Mouse (Mus musculus): ENCODE measurements at regions not wholly inside any gene's neighbourhood (a gene's known extent, or its start where the extent isn't known, plus 50 kb on each side); places are given as distances from the start of the nearest gene placed in this dataset.
"Not testable (repeated sequence)": the region's sequence is repeated elsewhere in the genome, so short reads cannot be mapped to it uniquely, and the experiment has no call there.

DNA sequence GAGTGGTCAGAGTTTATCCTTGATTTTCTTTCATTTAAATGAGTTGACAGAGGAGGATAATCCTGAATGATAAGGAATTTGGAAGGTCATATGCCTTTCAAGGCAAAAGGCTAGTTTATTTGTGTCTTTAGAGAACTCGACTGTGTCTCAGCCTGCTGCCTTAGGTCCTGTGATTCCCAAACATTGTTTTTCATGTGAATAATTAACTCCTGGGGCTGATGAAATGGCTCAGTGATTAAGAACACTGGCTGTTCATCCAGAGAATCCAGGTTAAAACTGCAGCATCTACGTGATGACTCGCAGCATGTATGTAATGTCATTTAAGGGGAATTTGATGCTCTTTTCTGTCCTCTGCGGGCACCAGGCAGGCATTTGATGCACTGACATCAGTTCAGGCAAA is 1004.2 kb downstream of the Adgrl3 start:
- H3K9me3 ChIP-seq (replicated peaks) = no peaks in the 10 kb centered on the region
- no peak overlapping the region for H3K4me2 ChIP-seq
- H3K36me3 ChIP-seq = no peaks in the 10 kb centered on the region
- no peak overlapping the region for H3K4me3 ChIP-seq (replicated peaks)
- no peak overlapping the region for H3K27ac ChIP-seq (replicated peaks)
- H3K4me1 ChIP-seq = no peaks in the 10 kb centered on the region
- 27% methylated on average over 4 of the region's 4 CpGs for WGBS
- no peak for ATAC-seq (ENCODE audit: low FRiP score)
- H3K27me3 ChIP-seq (replicated peaks) = no peaks in the 10 kb centered on the region
- H3K9ac ChIP-seq (replicated peaks) = no peak overlapping the region

DNA sequence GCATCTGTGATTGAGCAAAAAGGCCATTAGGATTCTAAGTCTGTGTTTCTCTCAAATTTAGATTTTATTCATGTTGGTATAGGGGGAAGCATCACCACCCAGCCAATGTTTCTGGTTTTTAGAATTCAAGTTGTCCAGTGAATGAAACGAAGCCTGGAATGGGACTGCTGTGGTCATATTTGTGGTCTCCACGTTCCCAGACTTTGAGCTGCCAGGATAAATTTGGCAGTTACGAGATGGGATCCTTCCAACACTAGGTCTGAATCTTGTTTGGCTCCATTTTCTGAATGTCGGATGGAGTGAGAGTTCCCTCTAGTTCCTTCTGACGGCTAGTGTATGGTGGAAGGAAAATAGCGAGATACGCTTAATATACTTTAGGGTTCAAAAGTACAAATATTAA is 1014.8 kb downstream of the Adgrl3 start:
- no peak overlapping the region for H3K9ac ChIP-seq (replicated peaks)
- 91% methylated on average over 7 of the region's 7 CpGs for WGBS
- no peaks in the 10 kb centered on the region for H3K9me3 ChIP-seq (replicated peaks)
- H3K36me3 ChIP-seq = no peaks in the 10 kb centered on the region
- no peaks in the 10 kb centered on the region for H3K27me3 ChIP-seq (replicated peaks)
- no peak overlapping the region for H3K27ac ChIP-seq (replicated peaks)
- H3K4me2 ChIP-seq = no peak overlapping the region
- H3K4me3 ChIP-seq (replicated peaks) = no peak overlapping the region
- no peaks in the 10 kb centered on the region for H3K4me1 ChIP-seq
- no peak for ATAC-seq (ENCODE audit: low FRiP score)

DNA sequence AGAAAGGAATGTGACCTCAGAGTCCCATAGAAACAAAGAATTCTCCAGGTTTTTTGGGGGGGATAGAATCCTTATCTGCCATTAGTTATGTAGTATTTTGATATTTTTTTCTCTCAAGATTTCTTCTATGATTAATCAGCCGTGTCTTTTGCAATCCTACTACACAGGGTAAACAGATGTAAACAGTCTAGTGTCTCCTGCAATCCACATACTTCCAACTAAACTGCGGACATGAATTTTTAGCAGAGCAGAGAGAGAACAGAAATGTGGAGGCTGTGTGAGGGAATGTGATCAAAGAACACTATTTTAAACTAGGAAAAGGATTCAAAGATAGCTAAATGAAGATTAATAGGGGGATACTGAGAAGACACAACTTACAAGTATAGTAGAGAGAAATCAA is 1026.2 kb downstream of the Adgrl3 start:
- ATAC-seq (ENCODE audit: low FRiP score) = no peak
- Histone ChIP-seq H3K4me1 (no peaks in the 10 kb centered on the region), H3K36me3 (no peaks in the 10 kb centered on the region), H3K9me3 (replicated peaks) (no peaks in the 10 kb centered on the region), H3K4me2 (no peak overlapping the region), H3K27me3 (replicated peaks) (no peaks in the 10 kb centered on the region), H3K27ac (replicated peaks) (no peak overlapping the region), H3K4me3 (replicated peaks) (no peak overlapping the region), H3K9ac (replicated peaks) (no peak overlapping the region)
- 82% methylated on average over 2 of the region's 2 CpGs for WGBS

DNA sequence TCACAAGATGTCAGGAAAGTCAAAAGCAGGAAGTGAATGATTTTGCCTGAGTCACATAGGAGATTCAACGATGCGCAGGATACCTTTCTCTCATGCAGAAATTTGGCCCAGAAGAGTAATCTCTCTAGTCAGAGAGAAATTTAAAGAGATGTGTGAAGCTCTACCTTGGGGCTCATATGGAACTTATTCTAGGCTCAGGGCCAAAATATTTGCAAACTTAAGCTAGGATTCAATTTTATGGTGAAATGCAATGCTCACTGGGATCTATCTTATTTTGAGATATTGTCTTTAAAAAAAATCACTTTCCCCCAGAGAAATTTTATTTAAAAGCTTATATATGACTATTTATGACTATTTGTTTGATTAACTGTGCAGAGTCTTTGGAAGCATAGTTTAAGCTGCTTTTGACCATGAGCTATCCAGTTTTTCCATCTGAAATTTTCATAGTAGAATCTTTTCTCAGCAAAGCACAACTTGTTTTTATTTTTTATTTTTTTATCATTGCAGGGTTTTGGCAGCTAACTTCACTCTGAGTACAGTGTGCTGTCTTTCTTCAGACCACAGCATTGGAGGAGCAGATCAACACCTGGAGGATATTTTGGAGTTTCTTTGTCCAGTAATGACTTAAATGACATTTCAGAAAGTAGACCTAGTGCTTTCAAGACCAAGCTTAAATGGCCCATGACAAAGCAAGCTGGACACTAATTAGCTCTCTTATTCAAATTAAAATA is 1039.3 kb downstream of the Adgrl3 start:
- no peak overlapping the region for H3K27ac ChIP-seq (replicated peaks)
- 74% methylated on average over 2 of the region's 2 CpGs for WGBS
- no peak overlapping the region for H3K4me2 ChIP-seq
- H3K4me3 ChIP-seq (replicated peaks) = no peak overlapping the region
- H3K9me3 ChIP-seq (replicated peaks) = no peaks in the 10 kb centered on the region
- no peak for ATAC-seq (ENCODE audit: low FRiP score)
- no peak overlapping the region for H3K9ac ChIP-seq (replicated peaks)
- no peaks in the 10 kb centered on the region for H3K27me3 ChIP-seq (replicated peaks)
- no peaks in the 10 kb centered on the region for H3K4me1 ChIP-seq
- H3K36me3 ChIP-seq = no peaks in the 10 kb centered on the region

DNA sequence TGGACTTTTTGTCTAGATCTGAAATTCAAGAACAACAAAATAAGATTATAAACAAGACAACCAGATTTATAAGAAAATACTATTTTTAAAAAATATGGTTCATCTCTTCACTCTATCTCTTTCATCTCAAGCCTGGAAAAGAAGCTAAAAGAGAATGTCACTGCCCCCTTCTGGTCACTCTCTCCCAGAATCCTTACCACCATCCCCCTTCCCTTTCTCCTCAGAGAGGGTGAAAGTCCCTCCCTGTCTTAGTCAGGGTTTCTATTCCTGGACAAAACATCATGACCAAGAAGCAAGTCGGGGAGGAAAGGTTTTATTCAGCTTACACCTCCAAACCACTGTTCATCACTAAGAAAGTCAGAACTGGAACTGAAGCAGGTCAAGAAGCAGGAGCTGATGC is 1040.7 kb downstream of the Adgrl3 start:
- no peak overlapping the region for H3K4me3 ChIP-seq (replicated peaks)
- no peak overlapping the region for H3K27ac ChIP-seq (replicated peaks)
- H3K9me3 ChIP-seq (replicated peaks) = no peaks in the 10 kb centered on the region
- H3K4me1 ChIP-seq = no peaks in the 10 kb centered on the region
- WGBS = 64% methylated on average over 1 of the region's 1 CpGs
- no peak overlapping the region for H3K4me2 ChIP-seq
- no peaks in the 10 kb centered on the region for H3K27me3 ChIP-seq (replicated peaks)
- H3K9ac ChIP-seq (replicated peaks) = no peak overlapping the region
- no peak for ATAC-seq (ENCODE audit: low FRiP score)
- H3K36me3 ChIP-seq = no peaks in the 10 kb centered on the region

DNA sequence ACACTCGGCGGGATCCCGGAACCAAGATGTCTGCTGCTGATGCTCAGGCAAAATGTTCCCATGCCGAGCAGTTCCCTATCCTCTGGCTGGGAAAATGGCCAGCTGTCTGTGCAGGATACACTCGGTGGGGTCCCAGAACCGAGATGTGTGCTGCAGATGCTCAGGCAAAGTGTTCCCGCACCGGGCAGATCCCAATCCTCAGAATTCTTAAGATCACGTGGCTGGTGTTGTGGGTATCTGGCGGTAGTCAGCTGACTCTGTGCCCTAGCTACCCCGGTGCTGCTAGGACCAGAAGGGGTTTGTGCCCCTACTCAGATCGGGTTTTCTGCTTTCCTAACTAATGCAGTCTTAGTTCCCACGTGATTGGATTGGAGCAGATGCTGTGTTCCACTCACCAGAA is 1049.3 kb downstream of the Adgrl3 start:
- not testable (repeated sequence) for H3K4me1 ChIP-seq; ATAC-seq (ENCODE audit: low FRiP score); H3K27ac ChIP-seq (replicated peaks); H3K4me2 ChIP-seq; H3K4me3 ChIP-seq (replicated peaks); H3K9me3 ChIP-seq (replicated peaks); H3K27me3 ChIP-seq (replicated peaks); H3K36me3 ChIP-seq; H3K9ac ChIP-seq (replicated peaks)
- 87% methylated on average over 13 of the region's 13 CpGs for WGBS

DNA sequence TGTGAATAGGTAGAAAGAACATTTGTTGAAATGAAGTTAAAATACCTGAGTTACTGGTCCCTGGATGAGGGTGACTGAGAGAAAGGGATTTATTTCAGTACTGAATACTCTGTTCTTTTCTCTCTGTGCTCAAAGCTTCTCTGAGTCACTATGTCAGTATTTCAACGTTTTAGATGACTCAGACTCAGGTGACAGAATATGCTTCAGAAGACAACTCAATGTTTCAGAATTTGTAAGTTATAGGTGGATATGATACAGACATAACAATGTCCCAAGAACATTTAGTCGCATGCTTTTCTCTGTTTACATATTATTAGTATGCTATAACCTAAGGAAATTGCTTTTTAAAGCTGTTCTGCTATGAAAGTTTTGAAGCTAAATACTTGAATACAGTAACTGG is 1069.5 kb downstream of the Adgrl3 start:
- no peaks in the 10 kb centered on the region for H3K9me3 ChIP-seq (replicated peaks)
- 80% methylated on average over 2 of the region's 2 CpGs for WGBS
- no peaks in the 10 kb centered on the region for H3K36me3 ChIP-seq
- no peak overlapping the region for H3K9ac ChIP-seq (replicated peaks)
- no peak overlapping the region for H3K27ac ChIP-seq (replicated peaks)
- H3K4me1 ChIP-seq = no peaks in the 10 kb centered on the region
- no peak overlapping the region for H3K4me3 ChIP-seq (replicated peaks)
- no peak for ATAC-seq (ENCODE audit: low FRiP score)
- no peak overlapping the region for H3K4me2 ChIP-seq
- H3K27me3 ChIP-seq (replicated peaks) = no peaks in the 10 kb centered on the region

DNA sequence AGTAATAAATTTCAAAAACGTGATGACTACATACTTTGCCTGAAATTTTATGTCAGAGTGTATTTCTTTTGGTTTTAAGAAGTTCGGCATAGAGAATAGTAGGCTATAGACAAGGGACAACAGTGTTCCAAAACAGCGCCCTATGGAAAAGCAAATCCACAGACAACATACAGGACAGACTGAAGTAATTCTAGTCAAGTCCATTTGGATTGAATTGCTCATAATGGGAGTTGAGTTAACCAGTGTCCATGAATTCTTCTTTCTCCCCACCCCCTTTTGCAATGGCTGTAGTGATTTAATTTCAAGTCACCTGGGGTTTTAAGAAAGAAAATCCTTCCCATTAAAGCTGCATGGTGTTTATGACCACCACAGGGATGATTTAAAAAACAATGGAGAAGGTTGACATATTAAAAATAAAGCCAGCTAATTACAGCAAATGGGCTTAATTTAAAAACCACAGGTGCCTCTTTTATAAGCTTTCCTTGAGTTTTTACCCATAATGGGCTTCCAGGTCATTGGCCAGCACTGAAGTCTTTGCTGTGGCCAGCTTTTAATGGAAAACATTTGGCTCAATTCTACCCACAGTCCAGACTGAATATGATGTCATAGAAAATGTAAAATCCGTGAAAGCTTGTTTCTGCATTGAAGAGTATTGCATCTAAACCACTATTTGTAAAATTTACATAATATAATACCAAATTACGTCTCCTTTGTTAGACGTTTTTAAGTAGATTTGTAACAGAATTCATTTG is 1083.3 kb downstream of the Adgrl3 start:
- Histone ChIP-seq H3K27ac (replicated peaks) (no peak overlapping the region), H3K4me2 (no peak overlapping the region), H3K9ac (replicated peaks) (no peak overlapping the region), H3K36me3 (no peaks in the 10 kb centered on the region), H3K27me3 (replicated peaks) (no peaks in the 10 kb centered on the region), H3K4me3 (replicated peaks) (no peak overlapping the region), H3K9me3 (replicated peaks) (no peaks in the 10 kb centered on the region), H3K4me1 (no peaks in the 10 kb centered on the region)
- ATAC-seq (ENCODE audit: low FRiP score) = no peak
- 83% methylated on average over 6 of the region's 6 CpGs for WGBS

DNA sequence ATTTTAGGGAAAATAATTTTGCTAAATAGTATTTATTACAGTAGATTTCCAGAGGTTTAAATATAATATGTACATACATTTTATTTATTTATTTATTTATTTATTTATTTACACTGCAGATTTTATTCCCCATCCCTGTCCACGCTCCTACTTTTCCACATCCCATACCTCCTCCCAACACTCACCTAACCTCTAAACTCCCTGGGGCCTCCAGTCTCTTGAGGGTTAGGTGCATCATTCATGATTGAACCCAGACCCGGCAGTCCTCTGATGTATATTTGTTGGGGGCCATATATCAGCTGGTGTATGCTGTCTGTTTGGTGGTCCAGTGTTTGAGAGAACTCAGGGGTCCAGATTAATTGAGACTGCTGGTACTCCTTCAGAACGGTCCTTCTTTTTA is 1083.9 kb downstream of the Adgrl3 start:
- no peaks in the 10 kb centered on the region for H3K9me3 ChIP-seq (replicated peaks)
- H3K4me3 ChIP-seq (replicated peaks) = no peak overlapping the region
- H3K4me1 ChIP-seq = no peaks in the 10 kb centered on the region
- no peak overlapping the region for H3K4me2 ChIP-seq
- H3K27me3 ChIP-seq (replicated peaks) = no peaks in the 10 kb centered on the region
- ATAC-seq (ENCODE audit: low FRiP score) = no peak
- no peak overlapping the region for H3K9ac ChIP-seq (replicated peaks)
- H3K27ac ChIP-seq (replicated peaks) = no peak overlapping the region
- WGBS = 86% methylated on average over 3 of the region's 3 CpGs
- H3K36me3 ChIP-seq = no peaks in the 10 kb centered on the region

DNA sequence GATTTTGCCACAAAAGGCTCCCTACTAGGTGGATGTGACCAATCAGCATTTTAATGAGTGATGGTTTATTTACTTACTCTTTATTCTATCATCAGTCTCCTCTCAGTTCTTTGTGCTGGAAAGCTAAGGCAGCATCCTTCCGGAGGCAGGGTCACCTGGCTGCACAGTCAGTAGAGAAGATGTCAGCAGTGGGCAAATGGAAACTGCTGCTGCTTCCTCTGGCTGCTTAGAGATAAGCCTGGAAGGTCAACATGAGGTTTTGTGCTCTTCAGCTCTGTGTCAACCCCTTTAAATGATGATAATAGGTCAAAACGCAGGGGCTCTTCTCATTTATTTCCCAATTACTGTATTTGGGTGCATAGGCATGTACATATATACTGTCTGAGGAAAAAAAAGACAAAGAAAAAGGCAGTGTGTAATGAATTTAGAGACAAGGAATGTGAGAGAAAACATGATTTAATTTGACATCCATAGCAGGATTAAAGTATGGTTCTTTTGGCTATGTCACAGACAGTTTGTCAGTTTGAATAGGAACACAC is 1106.1 kb downstream of the Adgrl3 start:
- H3K27me3 ChIP-seq (replicated peaks) = no peaks in the 10 kb centered on the region
- H3K9me3 ChIP-seq (replicated peaks) = no peaks in the 10 kb centered on the region
- ATAC-seq (ENCODE audit: low FRiP score) = no peak
- no peak overlapping the region for H3K9ac ChIP-seq (replicated peaks)
- H3K27ac ChIP-seq (replicated peaks) = no peak overlapping the region
- no peaks in the 10 kb centered on the region for H3K4me1 ChIP-seq
- no peak overlapping the region for H3K4me2 ChIP-seq
- H3K36me3 ChIP-seq = no peaks in the 10 kb centered on the region
- H3K4me3 ChIP-seq (replicated peaks) = no peak overlapping the region
- 62% methylated on average over 2 of the region's 2 CpGs for WGBS

DNA sequence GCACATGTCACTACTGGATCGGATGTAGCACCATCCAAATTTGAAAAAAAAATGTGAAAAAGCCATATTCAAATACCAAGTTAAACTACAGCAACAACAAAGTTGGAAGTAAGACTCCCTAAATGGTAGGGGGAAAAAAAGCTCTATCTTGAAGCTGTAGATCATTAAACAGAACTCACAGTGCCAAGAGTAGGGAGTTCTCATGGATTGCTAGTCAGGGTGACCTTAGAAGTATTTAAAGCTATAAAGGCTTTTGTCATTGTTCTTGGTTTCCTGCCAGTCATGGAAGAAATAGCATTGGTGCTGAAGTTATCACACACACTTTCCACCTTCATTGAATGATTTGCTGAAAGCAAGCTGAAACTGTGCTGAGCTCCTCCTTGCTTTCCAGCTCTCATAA is 1122.1 kb downstream of the Adgrl3 start:
- Histone ChIP-seq H3K36me3 (no peaks in the 10 kb centered on the region), H3K27me3 (replicated peaks) (no peaks in the 10 kb centered on the region), H3K4me2 (no peak overlapping the region), H3K9me3 (replicated peaks) (no peaks in the 10 kb centered on the region), H3K9ac (replicated peaks) (no peak overlapping the region), H3K4me3 (replicated peaks) (no peak overlapping the region), H3K4me1 (no peaks in the 10 kb centered on the region), H3K27ac (replicated peaks) (no peak overlapping the region)
- WGBS = 94% methylated on average over 1 of the region's 1 CpGs
- no peak for ATAC-seq (ENCODE audit: low FRiP score)

Measured in neural tube, embryonic 15.5 days (tissue).